Mouse (Mus musculus) embryonic facial prominence, embryonic 10.5 days (tissue): Measurements from ENCODE around the gene Mbtps1. TPM values are rescaled to one million over a fixed set of nuclear protein-coding genes. Genes with fewer than 3 reads are reported as not detected.

ENCODE experiments used
- DNase-seq: peaks from one replicate; pipeline ENCODE4 v3.0.0-alpha.2; 2017; ENCODE audit warnings: low spot score
- H3K27ac ChIP-seq: fragments of 300-500 bp; sonication (generic); replicated peaks from 2 replicates; pipeline ENCODE4 v1.5.1; 2016; ENCODE audit warnings: mild to moderate bottlenecking
- H3K27me3 ChIP-seq: fragments of 300-500 bp; sonication (generic); replicated peaks from 2 replicates; pipeline ENCODE4 v1.6.1; 2016; ENCODE audit warnings: low read depth, mild to moderate bottlenecking; ENCODE audit not compliant: poor library complexity, severe bottlenecking
- H3K36me3 ChIP-seq: fragments of 300-500 bp; sonication (generic); replicated peaks from 2 replicates; pipeline ENCODE4 v1.6.1; 2016; ENCODE audit warnings: mild to moderate bottlenecking, moderate library complexity
- H3K4me1 ChIP-seq: fragments of 300-500 bp; sonication (generic); 2 replicates; pipeline ENCODE4 v1.6.1; 2016
- H3K4me3 ChIP-seq: fragments of 300-500 bp; sonication (generic); 2 replicates; pipeline ENCODE4 v1.5.1; 2016; ENCODE audit warnings: mild to moderate bottlenecking, moderate library complexity
- H3K9me3 ChIP-seq: fragments of 300-500 bp; sonication (generic); 2 replicates; pipeline ENCODE4 v1.6.1; 2016; ENCODE audit warnings: mild to moderate bottlenecking
- WGBS: fragments of 180-500 bp; shearing (Covaris S2); methylation state at CpG from one replicate; pipeline ENCODE4 v1.1.7; 2016; 5-methylcytosine and 5-hydroxymethylcytosine counted together
- polyA plus RNA-seq: library from polyadenylated mRNA; unstranded; fragments of >200 nt; fragmentation: Nextera tagmentation; extraction: Ambion mirVana; gene quantifications from 2 replicates; pipeline ENCODE4 v1.2.1, GENCODE M21; 2016

Gene Mbtps1
- 120 and 121 TPM in 2 replicates for polyA plus RNA-seq

DNA sequence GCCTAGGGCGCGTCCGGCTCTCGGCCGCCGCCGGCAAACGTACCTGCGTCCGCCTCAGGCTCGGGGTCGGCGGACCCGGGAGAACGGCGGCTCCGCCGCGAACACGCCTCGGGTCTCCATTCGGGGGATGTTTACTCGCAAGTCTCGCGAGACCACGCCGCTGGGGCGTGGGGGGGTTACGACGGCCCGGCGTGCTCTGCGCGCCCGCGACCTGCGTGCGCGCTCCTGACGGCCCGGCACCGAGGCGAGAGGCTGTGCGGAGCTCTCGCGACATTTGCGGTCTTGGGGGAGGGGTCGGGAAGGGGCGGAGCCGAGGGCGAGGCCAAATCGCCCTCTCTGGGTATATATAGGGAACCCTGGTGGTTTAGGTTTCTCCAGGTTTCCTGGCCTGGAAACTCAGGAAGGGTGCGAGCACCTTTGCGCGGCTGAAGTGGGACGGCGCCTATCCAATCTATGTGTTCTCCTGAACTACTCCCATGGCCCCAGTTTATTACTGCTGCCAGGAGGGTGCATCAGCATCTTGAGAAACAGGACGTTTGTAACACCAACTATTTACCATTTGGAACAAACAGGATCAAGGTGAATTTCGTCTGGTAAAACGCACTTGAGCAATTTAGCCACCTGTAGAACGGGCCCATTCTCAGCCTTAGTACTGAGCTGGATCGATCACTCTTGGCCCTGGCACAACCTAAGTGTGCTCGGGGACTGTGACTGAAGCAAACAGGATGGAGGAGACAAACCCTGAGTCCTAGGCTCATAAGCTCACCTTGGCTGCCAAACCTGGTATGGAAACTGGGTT, at the start of gene Mbtps1:
Mbtps1 (minus strand) TSS at position 133 of the 799 bp plus-strand sequence.
- peak within 1 kb of the TSS; percentile 93 for H3K27ac ChIP-seq
- H3K36me3 ChIP-seq: peaks cover 33% of the 10 kb centered on the region
- peaks cover 20% of the 10 kb centered on the region for H3K4me1 ChIP-seq
- 6% methylated on average over 63 of the region's 63 CpGs for WGBS
- no peaks in the 10 kb centered on the region for H3K9me3 ChIP-seq
- H3K4me3 ChIP-seq: peak within 1 kb of the TSS; percentile 73
- DNase-seq: peak; percentile 99
- H3K27me3 ChIP-seq: no peaks in the 10 kb centered on the region

DNA sequence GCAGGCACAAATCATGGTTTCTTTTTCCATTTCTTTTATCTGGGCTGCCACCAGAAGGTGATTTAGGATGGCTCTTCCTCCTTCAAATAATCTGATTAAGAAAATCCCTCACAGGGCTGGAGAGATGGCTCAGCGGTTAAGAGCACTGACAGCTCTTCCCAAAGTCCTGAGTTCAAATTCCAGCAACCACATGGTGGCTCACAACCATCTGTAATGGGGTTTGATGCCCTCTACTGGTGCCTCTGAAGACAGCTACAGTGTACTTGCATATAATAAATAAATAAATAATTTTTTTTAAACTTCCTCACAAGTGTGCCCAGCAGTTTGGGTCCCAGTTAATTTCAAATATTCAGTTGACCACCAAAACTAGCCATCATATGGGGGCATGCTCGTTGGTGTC, 47.7 kb upstream of the Mbtps1 start:
- peaks cover 21% of the 10 kb centered on the region for H3K36me3 ChIP-seq
- H3K27me3 ChIP-seq: no peaks in the 10 kb centered on the region
- no peak overlapping the region for H3K27ac ChIP-seq
- H3K9me3 ChIP-seq: peaks cover 8% of the 10 kb centered on the region; the same call in 1 of the 2 replicates
- no peak overlapping the region for H3K4me3 ChIP-seq
- 84% methylated on average over 2 of the region's 2 CpGs for WGBS
- DNase-seq: no peak
- H3K4me1 ChIP-seq: peaks cover 18% of the 10 kb centered on the region

DNA sequence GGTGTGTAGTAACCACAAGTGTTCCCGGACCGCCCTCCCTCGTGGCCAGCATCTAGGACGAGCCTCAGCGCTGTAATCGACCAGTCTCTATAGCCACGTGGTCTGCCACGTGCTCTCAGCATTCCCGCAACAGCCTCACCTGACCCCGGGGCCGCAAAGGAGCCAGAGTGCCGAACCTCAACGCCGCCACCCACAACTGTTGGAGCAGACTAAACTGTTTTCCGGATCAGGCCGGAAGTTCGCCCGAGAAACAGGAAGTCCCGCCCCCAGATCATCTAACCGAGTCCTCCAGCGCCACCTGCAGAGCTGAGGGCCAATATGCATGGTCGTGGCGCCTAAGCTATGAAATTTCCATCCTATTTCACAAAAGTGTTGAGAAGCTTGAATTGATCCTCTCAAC, 46.5 kb upstream of the Mbtps1 start, which contains the start of gene Taf1c:
Taf1c (minus strand) TSS at position 227 of the 400 bp plus-strand sequence.
- DNase-seq: peak; percentile 93
- Histone ChIP-seq H3K27ac (peak within 1 kb of the TSS; percentile 84), H3K27me3 (no peaks in the 10 kb centered on the region), H3K9me3 (peaks cover 8% of the 10 kb centered on the region; the same call in 1 of the 2 replicates), H3K4me1 (peaks cover 15% of the 10 kb centered on the region), H3K36me3 (peaks cover 33% of the 10 kb centered on the region), H3K4me3 (peak within 1 kb of the TSS; percentile 81)
- under 1% methylated on average over 23 of the region's 23 CpGs for WGBS

DNA sequence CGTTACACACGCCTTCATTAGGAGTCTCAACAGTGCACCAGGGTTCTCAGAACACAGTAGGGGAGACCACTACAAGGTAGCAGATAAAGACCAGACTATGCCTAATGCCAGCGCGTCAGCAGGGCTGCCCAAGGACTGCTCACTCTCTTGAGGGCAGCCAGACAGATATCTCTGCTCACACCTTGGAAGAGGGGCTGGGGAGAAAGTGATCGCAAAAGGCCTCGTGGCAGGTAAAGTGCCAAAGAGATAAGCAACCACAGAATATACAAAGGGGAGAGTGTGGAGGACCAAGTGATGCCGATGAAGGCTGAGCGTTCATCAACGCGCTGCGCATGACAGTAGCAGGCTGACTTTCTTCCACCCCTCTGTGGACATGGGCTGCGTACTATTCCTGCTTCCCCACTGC, 45.9 kb upstream of the Mbtps1 start:
- Histone ChIP-seq H3K27ac (peak overlapping the region; percentile 84), H3K9me3 (peaks cover 5% of the 10 kb centered on the region; the same call in 1 of the 2 replicates), H3K36me3 (peaks cover 39% of the 10 kb centered on the region), H3K4me1 (peaks cover 15% of the 10 kb centered on the region), H3K27me3 (no peaks in the 10 kb centered on the region), H3K4me3 (peak overlapping the region; percentile 81)
- no peak for DNase-seq
- 42% methylated on average over 12 of the region's 12 CpGs for WGBS

DNA sequence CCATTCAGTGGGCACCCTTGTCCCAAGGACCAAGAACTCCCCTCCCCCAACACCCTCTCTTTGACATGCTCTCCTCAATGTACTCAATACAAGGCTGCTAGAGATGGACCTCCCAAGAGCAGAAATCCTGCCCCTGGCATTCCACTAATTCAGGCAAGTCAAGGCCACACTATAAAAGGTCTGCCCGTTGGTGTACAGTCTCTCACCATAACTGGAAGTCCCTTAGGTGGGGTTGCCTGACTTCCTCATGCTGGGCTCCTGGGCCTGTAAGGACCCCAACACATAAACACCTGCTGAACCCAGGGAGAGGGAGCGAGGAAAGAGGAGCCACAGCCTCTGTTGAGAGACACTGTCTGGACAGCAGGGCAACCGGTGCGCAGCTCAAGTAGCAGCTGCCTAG, 45.2 kb upstream of the Mbtps1 start:
- Histone ChIP-seq H3K27me3 (no peaks in the 10 kb centered on the region), H3K4me1 (peaks cover 15% of the 10 kb centered on the region), H3K36me3 (peaks cover 45% of the 10 kb centered on the region), H3K27ac (no peak overlapping the region; the same call in 1 of the 2 replicates), H3K4me3 (peak overlapping the region; percentile 81), H3K9me3 (no peaks in the 10 kb centered on the region)
- WGBS: 92% methylated on average over 4 of the region's 4 CpGs
- DNase-seq: no peak

DNA sequence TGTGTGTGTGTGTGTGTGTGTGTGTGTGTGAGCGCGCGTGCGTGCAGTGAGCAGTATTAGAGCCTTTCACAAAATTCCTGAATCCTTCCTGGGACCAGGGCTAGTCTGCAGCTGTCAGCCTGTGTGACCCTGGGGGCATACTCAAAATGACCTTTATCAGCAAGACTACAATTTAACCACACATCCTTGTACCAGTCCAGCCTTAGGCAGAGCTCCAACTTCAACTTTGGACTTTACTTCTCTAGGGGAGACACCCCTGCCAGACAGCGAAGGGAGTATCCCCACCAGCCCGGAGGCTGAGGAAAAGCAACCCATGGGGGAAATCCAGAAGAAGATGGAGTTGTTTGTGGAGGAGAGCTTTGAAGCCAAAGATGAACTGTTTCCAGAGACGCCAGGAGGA, 32.9 kb upstream of the Mbtps1 start:
- no peak for DNase-seq
- no peak overlapping the region for H3K4me3 ChIP-seq
- 0 out of 2 replicates have a peak, but pooled peaks cover under 1% of the 10 kb centered on the region for H3K27me3 ChIP-seq
- WGBS: 90% methylated on average over 7 of the region's 7 CpGs
- peaks cover 17% of the 10 kb centered on the region for H3K4me1 ChIP-seq
- no peaks in the 10 kb centered on the region for H3K9me3 ChIP-seq
- H3K27ac ChIP-seq: no peak overlapping the region
- H3K36me3 ChIP-seq: peaks cover 5% of the 10 kb centered on the region

DNA sequence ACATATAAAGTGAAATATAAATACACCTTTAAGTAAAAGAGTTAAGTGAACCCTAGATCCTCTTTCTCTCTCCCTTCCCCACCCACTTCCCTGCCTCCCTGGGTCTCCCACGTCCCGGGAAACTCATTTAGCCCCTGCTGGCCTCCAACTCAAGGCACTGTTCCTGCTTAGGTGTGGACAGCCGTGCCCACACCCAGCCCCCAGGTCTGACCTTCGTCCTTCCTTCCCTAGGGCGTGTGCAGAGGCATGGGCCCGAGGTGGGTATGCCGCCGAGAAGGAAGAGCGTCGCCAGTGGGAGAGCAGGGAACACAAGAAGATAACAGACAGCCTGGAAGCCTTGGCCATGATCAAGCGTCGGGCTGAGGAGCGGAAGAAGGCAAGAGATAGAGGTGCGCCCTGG, 31.8 kb upstream of the Mbtps1 start:
- H3K36me3 ChIP-seq: no peaks in the 10 kb centered on the region
- WGBS: 83% methylated on average over 14 of the region's 14 CpGs
- no peak overlapping the region for H3K4me3 ChIP-seq
- H3K27me3 ChIP-seq: peaks cover 11% of the 10 kb centered on the region
- H3K9me3 ChIP-seq: no peaks in the 10 kb centered on the region
- peaks cover 21% of the 10 kb centered on the region for H3K4me1 ChIP-seq
- H3K27ac ChIP-seq: no peak overlapping the region
- no peak for DNase-seq

DNA sequence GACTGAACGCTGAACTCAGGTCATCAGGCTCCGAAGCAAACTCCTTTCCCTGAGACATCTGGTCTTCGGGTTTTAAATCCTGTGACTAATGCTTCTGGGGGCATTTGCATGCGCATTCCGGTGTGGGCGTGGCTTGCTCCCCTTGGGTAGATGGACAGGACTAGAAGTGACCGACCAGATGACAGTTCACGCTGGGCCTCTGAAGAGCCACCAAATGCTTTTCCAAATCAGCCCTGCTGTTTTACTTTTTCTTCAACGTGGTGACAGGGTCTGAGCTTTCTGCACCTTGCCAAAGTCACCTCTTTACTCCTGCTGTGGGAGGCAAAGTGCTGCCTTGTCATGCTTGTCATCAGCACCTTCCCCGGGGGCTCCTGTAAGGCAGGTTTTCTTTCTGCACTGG, 30.3 kb upstream of the Mbtps1 start:
- peak; percentile 37 for DNase-seq
- Histone ChIP-seq H3K27me3 (peaks cover 19% of the 10 kb centered on the region), H3K4me1 (peaks cover 17% of the 10 kb centered on the region), H3K36me3 (no peaks in the 10 kb centered on the region), H3K9me3 (no peaks in the 10 kb centered on the region), H3K27ac (no peak overlapping the region), H3K4me3 (no peak overlapping the region)
- 27% methylated on average over 10 of the region's 10 CpGs for WGBS

DNA sequence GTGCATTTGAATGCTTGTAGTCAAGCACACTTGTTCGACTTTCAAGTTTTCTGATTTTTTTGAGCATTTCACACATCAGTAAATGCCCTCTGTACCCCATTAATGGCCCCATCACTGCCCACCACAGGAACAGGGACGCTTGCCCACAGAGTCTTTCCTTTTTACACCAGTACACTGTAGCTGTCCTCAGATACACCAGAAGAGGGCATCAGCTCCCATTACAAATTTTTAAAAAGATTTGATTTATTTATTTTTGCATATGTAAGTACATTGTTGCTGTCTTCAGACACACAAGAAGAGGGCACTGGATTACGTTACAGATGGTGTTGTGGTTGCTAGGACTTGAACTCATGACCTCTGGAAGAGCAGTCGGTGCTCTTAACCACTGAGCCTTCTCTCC, 29.8 kb upstream of the Mbtps1 start:
- peaks cover 19% of the 10 kb centered on the region for H3K27me3 ChIP-seq
- no peak overlapping the region for H3K27ac ChIP-seq
- no peak overlapping the region for H3K4me3 ChIP-seq
- H3K36me3 ChIP-seq: no peaks in the 10 kb centered on the region
- no peak for DNase-seq
- WGBS: 60% methylated on average over 4 of the region's 4 CpGs
- no peaks in the 10 kb centered on the region for H3K9me3 ChIP-seq
- H3K4me1 ChIP-seq: peaks cover 17% of the 10 kb centered on the region

DNA sequence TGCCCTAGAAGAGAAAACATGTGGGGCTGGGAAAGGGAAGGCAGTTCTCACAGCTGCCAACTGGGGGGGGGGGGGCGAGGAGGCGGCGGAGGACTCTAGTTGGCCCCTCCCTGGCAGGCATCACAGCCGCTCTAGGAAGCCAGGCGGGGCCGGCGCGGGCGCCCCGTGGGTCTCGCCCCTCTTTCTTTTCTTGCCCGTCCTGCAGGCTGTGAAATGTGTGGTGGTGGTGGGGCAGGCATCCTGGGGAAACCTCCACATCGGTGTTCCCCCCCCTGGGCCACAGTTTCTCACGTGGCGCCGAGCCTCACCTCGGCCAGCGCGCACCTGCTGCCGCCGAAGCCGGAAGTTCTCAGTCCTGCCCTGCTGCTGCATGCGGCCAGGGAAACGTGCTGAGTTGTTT, 27.4 kb upstream of the Mbtps1 start:
- H3K27ac ChIP-seq: no peak overlapping the region
- peaks cover 19% of the 10 kb centered on the region for H3K27me3 ChIP-seq
- no peaks in the 10 kb centered on the region for H3K36me3 ChIP-seq
- peak overlapping the region; percentile 53 for H3K4me3 ChIP-seq
- H3K4me1 ChIP-seq: peaks cover 14% of the 10 kb centered on the region
- DNase-seq: peak; percentile 30
- WGBS: 27% methylated on average over 24 of the region's 24 CpGs
- H3K9me3 ChIP-seq: no peaks in the 10 kb centered on the region

DNA sequence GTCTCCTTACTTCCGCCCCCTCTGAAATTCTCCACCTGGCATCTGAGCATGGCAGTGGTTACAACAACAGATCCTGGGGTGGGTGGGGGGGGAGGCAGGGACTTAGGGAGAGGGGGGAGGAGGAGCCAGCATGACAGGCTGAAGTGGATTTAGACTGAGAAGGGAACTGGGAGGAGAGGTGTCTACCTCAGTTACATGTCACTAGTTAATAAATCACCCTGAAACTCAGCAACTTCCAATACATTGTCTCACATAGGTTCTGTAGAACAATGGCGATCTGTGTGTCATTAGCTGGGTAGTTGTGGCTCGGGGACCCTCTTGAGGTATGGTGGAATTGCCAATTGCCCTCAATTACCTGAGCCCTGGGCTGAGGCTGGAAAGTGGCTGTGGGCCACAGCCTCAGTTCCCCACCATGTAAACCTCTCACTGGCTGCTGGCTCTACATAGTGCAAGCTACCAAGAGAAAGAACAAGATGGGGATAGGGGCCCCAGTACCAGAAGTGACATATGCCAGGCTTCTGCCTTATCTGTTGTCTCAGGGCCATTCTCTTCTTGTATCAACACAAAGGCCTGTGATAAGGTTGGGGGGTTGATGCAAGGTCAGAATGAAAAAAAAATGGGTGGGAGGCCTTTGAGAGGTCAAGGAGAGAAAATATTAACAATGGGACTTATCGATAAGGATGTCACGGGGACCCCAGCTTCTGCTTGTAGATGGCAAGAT, 22.1 kb upstream of the Mbtps1 start:
- WGBS: 85% methylated on average over 5 of the region's 5 CpGs
- no peaks in the 10 kb centered on the region for H3K9me3 ChIP-seq
- no peak for DNase-seq
- peaks cover 55% of the 10 kb centered on the region for H3K27me3 ChIP-seq
- H3K27ac ChIP-seq: no peak overlapping the region
- no peaks in the 10 kb centered on the region for H3K36me3 ChIP-seq
- H3K4me1 ChIP-seq: no peaks in the 10 kb centered on the region; the same call in 1 of the 2 replicates
- H3K4me3 ChIP-seq: no peak overlapping the region

DNA sequence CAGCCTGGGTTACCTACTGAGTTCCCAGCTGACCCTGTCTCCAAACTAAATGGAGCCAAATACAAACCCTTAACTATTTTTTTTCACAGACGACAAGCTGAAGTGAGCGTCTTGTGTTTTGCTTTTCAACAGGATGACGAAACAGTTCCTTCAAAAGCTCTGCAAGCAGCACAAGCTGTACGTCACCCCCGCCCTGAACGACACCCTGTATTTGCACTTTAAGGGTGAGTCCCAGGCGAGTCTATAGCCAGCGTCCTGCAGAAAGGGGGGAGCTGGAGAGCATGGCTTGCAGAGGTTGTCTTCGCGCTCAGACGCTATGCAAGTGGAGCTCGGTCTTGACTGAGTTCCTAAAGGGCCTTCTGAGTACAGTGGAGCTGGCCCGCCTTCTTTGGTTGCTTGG, 20.6 kb upstream of the Mbtps1 start:
- Histone ChIP-seq H3K27ac (no peak overlapping the region), H3K4me3 (no peak overlapping the region), H3K4me1 (peaks cover 14% of the 10 kb centered on the region), H3K9me3 (no peaks in the 10 kb centered on the region), H3K27me3 (peaks cover 54% of the 10 kb centered on the region), H3K36me3 (no peaks in the 10 kb centered on the region)
- WGBS: 45% methylated on average over 13 of the region's 13 CpGs
- DNase-seq: no peak
